Mouse (Mus musculus) heart, adult 11 months (tissue): ENCODE measurements around the gene Mb21d2.
A peak's percentile ranks its signal among the peaks of the same experiment; 100 is the strongest.

Experiments used
- DNase-seq: peaks from one replicate; pipeline ENCODE4 v3.0.0; 2022

Gene Mb21d2

GRCm38 (mm10) chr16:28928815-28929685 is at the start of gene Mb21d2:
TSS of gene Mb21d2 (minus strand) at chr16:28929673.
- peak; percentile 96 for DNase-seq

- no peak for DNase-seq
These were observed 36.8 kb upstream of the Mb21d2 start for GRCm38 (mm10) chr16:28966236-28966635.

GRCm38 (mm10) chr16:28964048-28964447 is 34.6 kb upstream of the Mb21d2 start:
- no peak for DNase-seq

- DNase-seq: no peak
These were observed 33.5 kb upstream of the Mb21d2 start for GRCm38 (mm10) chr16:28962987-28963386.

- no peak for DNase-seq
These were observed 20.3 kb upstream of the Mb21d2 start for GRCm38 (mm10) chr16:28949810-28950209.

GRCm38 (mm10) chr16:28943254-28943653 is 13.8 kb upstream of the Mb21d2 start:
- peak; percentile 44 for DNase-seq

- peak; percentile 49 for DNase-seq
These were observed 6.8 kb upstream of the Mb21d2 start for GRCm38 (mm10) chr16:28936181-28936792.

- no peak for DNase-seq
These were observed 6.2 kb upstream of the Mb21d2 start for GRCm38 (mm10) chr16:28935701-28936100.

GRCm38 (mm10) chr16:28931213-28931612 is 1.7 kb upstream of the Mb21d2 start:
- DNase-seq: peak; percentile 35

- DNase-seq: peak; percentile 77
These were observed 953 bp upstream of the Mb21d2 start for GRCm38 (mm10) chr16:28930426-28930825.

- DNase-seq: peak; percentile 98
These were observed 316 bp upstream of the Mb21d2 start for GRCm38 (mm10) chr16:28929686-28930291.

- DNase-seq: peak; percentile 93
These were observed 1.0 kb downstream of the Mb21d2 start for GRCm38 (mm10) chr16:28928466-28928814.

GRCm38 (mm10) chr16:28927381-28927780 is 2.1 kb downstream of the Mb21d2 start:
- peak; percentile 70 for DNase-seq

- no peak for DNase-seq
These were observed 10.1 kb downstream of the Mb21d2 start for GRCm38 (mm10) chr16:28919320-28919885.

- no peak for DNase-seq
These were observed 14.1 kb downstream of the Mb21d2 start for GRCm38 (mm10) chr16:28915362-28915761.

- DNase-seq: no peak
These were observed 14.8 kb downstream of the Mb21d2 start for GRCm38 (mm10) chr16:28914709-28915108.

GRCm38 (mm10) chr16:28911414-28912050 is 17.9 kb downstream of the Mb21d2 start:
- DNase-seq: peak; percentile 94

GRCm38 (mm10) chr16:28906370-28907275 is 22.9 kb downstream of the Mb21d2 start:
- DNase-seq: no peak

- DNase-seq: no peak
These were observed 23.7 kb downstream of the Mb21d2 start for GRCm38 (mm10) chr16:28905567-28906289.

GRCm38 (mm10) chr16:28902620-28903565 is 26.6 kb downstream of the Mb21d2 start:
- DNase-seq: no peak
